Mouse (Mus musculus) spleen, adult 2 months (tissue): ENCODE results near the gene Pop7.
A peak's percentile ranks its signal among the peaks of the same experiment; 100 is the strongest.

Source experiments
- CTCF ChIP-seq: fragments of 200-500 bp; IDR thresholded peaks from 2 replicates; pipeline ENCODE4 v1.5.1; 2011; ENCODE audit warnings: mild to moderate bottlenecking, inconsistent platforms; ENCODE audit not compliant: insufficient read depth, insufficient read length, insufficient replicate concordance; ENCODE audit errors: extremely low read depth
- POLR2A ChIP-seq: fragments of 200-500 bp; IDR thresholded peaks from 2 replicates; pipeline ENCODE4 v1.6.1; 2011; ENCODE audit warnings: low read depth, low read length, inconsistent platforms

DNA sequence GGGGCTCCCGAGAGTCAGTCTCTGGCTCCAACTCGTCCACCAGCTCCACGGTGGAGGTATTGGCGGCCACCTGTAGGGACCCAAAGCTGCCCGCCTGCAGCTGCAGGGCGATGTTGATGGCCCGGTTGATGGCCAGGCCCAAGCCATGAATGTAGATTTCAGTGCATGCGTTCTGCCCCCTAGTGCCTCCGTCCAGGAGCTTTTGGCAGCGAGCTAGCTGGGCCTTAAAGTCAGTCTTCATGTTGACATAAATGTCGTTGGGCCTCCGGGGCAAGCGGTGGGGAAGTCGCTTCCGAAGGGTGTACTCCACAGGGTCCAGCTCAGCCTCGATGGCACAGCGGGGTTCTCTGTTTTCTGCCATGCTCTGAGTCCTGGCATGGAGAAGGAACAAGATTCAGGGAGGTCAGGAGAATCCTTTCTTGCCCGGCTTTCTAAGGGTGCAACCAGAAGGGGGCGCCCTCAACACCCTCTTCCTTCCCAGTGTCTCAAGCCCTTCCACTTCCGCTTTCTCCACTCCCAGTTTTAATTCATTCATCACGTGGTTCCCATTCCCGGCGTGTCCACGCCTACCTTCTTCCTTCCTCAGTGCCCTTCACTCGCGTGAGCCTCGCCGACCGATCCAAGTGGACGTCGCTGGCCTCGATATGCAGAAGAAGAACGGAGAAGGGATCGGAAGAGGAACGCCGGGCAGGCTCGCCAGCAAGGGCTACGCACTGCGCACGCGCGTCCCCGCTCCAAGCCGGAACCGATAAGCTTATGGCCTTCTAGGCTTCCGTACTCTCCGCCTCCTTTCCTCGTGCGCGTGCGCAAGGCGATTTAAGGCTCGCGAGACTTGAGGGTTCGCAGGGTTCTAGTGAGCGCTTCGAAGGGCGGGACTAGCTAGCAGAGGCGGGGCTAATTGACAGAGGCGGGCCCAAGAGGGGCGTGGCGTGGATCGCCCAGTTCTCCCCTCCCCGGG is at the start of gene Pop7:
- TF ChIP-seq CTCF (peak; percentile 78), POLR2A (peak; percentile 31; the same call in 1 of the 2 replicates)
